Mouse (Mus musculus): ENCODE results near the gene Pdia2.
"Not testable (repeated sequence)": the region's sequence is repeated elsewhere in the genome, so short reads cannot be mapped to it uniquely, and the experiment has no call there.

DNA sequence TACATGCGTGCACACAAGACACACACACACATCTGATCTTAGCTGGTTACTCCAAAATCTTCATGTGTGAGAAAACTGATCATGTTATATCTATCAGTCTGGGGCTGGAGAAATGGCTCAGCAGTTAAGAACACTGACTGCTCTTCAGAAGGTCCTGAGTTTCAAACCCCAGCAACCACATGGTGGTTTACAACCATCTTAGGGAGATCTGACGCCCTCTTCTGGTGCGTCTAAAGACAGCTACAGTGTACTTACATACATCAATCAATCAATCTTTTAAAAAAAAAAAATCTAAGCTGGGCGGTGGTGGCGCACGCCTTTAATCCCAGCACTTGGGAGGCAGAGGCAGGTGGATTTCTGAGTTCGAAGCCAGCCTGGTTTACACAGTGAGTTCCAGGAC is 7.4 kb downstream of the Pdia2 start:
- not testable (repeated sequence) for TF ChIP-seq CTCF, POLR2A (IDR thresholded peaks at IDR 0.05; ENCODE audit: extremely low read depth, insufficient read depth, low read length)

All from cortical plate, adult 2 months (tissue).